8 mouse cellular contexts compared by ENCODE assay signal in genomic region chr11:119235596-119235995, GRCm38 (mm10). TPM values are rescaled to one million over a fixed set of nuclear protein-coding genes. Genes with fewer than 3 reads are reported as not detected.
DNase-seq lines count a peak whose midpoint lies in the region; ATAC-seq and TF ChIP-seq lines count a peak whose summit lies in the region.

No protein-coding gene starts in this region.

- ATAC-seq in erythroblast, adult 5-6 weeks (replicated peaks; ENCODE audit: low FRiP score, poor library complexity, severe bottlenecking): peak; percentile 73
- peak; percentile 64 for ATAC-seq in megakaryocyte-erythroid progenitor cell, adult 5-6 weeks (replicated peaks; ENCODE audit: low FRiP score, low TSS enrichment, poor library complexity, severe bottlenecking)

- no peak overlapping the region for H3K27ac ChIP-seq in layer of hippocampus, adult 2 months

- peak; percentile 82 to 90 for DNase-seq in cerebellum, postnatal 10 days
- DNase-seq in cerebellum, adult 9-10 months: no peak
- DNase-seq in layer of hippocampus, adult 2 months (ENCODE audit: low spot score in 2 of 2): peak in 1 of 2 experiments; percentile 53
- DNase-seq in layer of hippocampus, postnatal 36 days: no peak
- peak; percentile 71 for DNase-seq in NIH3T3 (ENCODE audit: low read depth)
- DNase-seq in thymus, postnatal 36 days: peak; percentile 60 to 70

- no peak overlapping the region for H3K4me3 ChIP-seq in layer of hippocampus, adult 2 months

- peak; percentile 77 for TF ChIP-seq CTCF in layer of hippocampus, adult 2 months (conservative IDR thresholded peaks at IDR 0.05)

RNA-seq across cellular contexts. Expression of gene Ccdc40, which starts 7.2 kb away (rescaled TPM):
- total RNA-seq in layer of hippocampus, adult 2 months (2021): 1 to 10 TPM; 2.8 to 4.1 TPM
- total RNA-seq in layer of hippocampus, postnatal 36 days (2021): 1 to 10 TPM; 1.6 to 2.3 TPM
- total RNA-seq in erythroblast, adult 5-6 weeks (2015; ENCODE audit: low replicate concordance): not detected in 2 replicates
- total RNA-seq in erythroblast, adult 5-6 weeks (2017; ENCODE audit: low replicate concordance): 0.56 and 1.5 TPM in 2 replicates
- total RNA-seq in megakaryocyte-erythroid progenitor cell, adult 5-6 weeks (2014; fragmentation: Nextera tagmentation): 6.4 and 8.6 TPM in 2 replicates
- total RNA-seq in megakaryocyte-erythroid progenitor cell, adult 5-6 weeks (2017): 4.3 and 13.1 TPM in 2 replicates

RNA-seq across cellular contexts. Expression of gene Tbc1d16, which starts 7.3 kb away (rescaled TPM):
- 10 to 100 TPM; 44.0 to 44.1 TPM for total RNA-seq in layer of hippocampus, adult 2 months (2021)
- total RNA-seq in layer of hippocampus, postnatal 36 days (2021): 10 to 100 TPM; 47.9 to 50.9 TPM
- 0.38 TPM in 1 of 2 replicates, not detected in the other for total RNA-seq in erythroblast, adult 5-6 weeks (2015; ENCODE audit: low replicate concordance)
- 0.09 and 0.42 TPM in 2 replicates for total RNA-seq in erythroblast, adult 5-6 weeks (2017; ENCODE audit: low replicate concordance)
- 0.35 and 1.2 TPM in 2 replicates for total RNA-seq in megakaryocyte-erythroid progenitor cell, adult 5-6 weeks (2014; fragmentation: Nextera tagmentation)
- total RNA-seq in megakaryocyte-erythroid progenitor cell, adult 5-6 weeks (2017): 0.61 and 2.0 TPM in 2 replicates

RNA-seq across cellular contexts. Expression of gene Gaa, which starts 32.1 kb away (rescaled TPM):
- 100 to 1,000 TPM; 323 to 324 TPM for total RNA-seq in layer of hippocampus, adult 2 months (2021)
- total RNA-seq in layer of hippocampus, postnatal 36 days (2021): 100 to 1,000 TPM; 294 to 299 TPM
- 4.6 and 10.6 TPM in 2 replicates for total RNA-seq in erythroblast, adult 5-6 weeks (2015; ENCODE audit: low replicate concordance)
- 5.5 and 7.1 TPM in 2 replicates for total RNA-seq in erythroblast, adult 5-6 weeks (2017; ENCODE audit: low replicate concordance)
- total RNA-seq in megakaryocyte-erythroid progenitor cell, adult 5-6 weeks (2014; fragmentation: Nextera tagmentation): 33.7 and 44.1 TPM in 2 replicates
- 22.6 and 34.2 TPM in 2 replicates for total RNA-seq in megakaryocyte-erythroid progenitor cell, adult 5-6 weeks (2017)

Comparison
In these comparisons a context has a peak if more than half of its experiments do, and no peak if none do; other contexts are left out.
1. DNase-seq: peak in cerebellum, postnatal 10 days (2 of 2), NIH3T3 (single experiment) and thymus, postnatal 36 days (2 of 2); none in cerebellum, adult 9-10 months (single experiment) and layer of hippocampus, postnatal 36 days (0 of 2).
2. RNA of gene Tbc1d16, which starts 7.3 kb away (total RNA-seq): 47.9 to 50.9 TPM in layer of hippocampus, postnatal 36 days and 44.0 to 44.1 TPM in layer of hippocampus, adult 2 months; 0.35 to 2.0 TPM in megakaryocyte-erythroid progenitor cell, adult 5-6 weeks and 0.09 to 0.42 TPM in erythroblast, adult 5-6 weeks; every median in the first group is over 10 times any median in the second.
3. RNA of gene Gaa, which starts 32.1 kb away (total RNA-seq): 323 to 324 TPM in layer of hippocampus, adult 2 months and 294 to 299 TPM in layer of hippocampus, postnatal 36 days; 22.6 to 44.1 TPM in megakaryocyte-erythroid progenitor cell, adult 5-6 weeks and 4.6 to 10.6 TPM in erythroblast, adult 5-6 weeks; every median in the first group is over 4 times any median in the second.